Mouse (Mus musculus) liver, adult 2 months (tissue): Measurements from ENCODE around the gene Mga.

ENCODE experiments used
- CTCF ChIP-seq: fragments of 200-500 bp; IDR thresholded peaks from 2 replicates; pipeline ENCODE4 v1.5.1; 2011; ENCODE audit warnings: low read depth, low read length, control low read depth
- POLR2A ChIP-seq: fragments of 200-500 bp; IDR thresholded peaks from 2 replicates; pipeline ENCODE4 v1.6.1; 2011; ENCODE audit warnings: low read length, control low read depth; ENCODE audit not compliant: insufficient read depth; ENCODE audit errors: extremely low read depth

GRCm38 (mm10) chr2:120001956-120002355 lies 104.9 kb downstream of the Mga start:
- TF ChIP-seq CTCF (no peak), POLR2A (no peak)
